Mouse (Mus musculus): ENCODE results near the gene Slc35c2.

The Slc35c2 gene

DNA sequence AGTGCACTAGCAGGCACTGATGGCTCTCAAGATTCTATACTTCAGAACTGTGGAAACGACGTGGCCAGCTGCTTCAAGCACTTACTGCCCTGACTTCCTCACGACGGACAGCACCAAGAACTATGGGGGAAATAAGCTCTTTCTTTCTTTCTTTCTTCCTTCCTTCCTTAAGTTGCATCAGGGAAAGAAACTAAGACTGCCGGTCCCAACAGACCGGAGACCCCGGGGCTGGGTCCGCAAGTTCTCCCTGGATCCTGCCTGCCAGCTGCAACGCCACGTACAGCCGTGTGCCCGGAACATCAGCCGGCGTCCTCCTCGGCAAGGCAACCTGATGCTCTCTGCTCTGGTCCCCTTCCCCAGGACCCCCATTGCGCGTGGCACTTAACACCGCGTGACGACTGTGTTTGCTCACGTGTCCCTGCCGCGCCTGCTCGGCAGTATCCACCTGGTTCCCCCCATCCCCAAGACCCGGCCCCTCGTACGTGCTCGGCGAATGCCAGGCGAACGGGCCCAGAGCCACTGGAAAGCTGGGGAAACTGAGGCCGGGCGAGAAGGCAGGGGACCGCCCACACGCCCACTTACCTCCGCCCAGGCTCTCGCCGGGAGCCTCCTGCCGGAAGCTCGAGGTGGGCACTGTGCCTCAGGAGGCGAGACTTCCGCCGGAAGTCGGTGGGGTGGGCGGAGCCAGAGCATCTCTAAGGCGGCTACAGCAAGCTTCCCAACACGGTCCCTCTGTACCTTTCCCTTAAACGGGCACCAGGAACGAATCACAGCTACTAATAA, at the start of gene Slc35c2:
TSS of gene Slc35c2 (minus strand) at position 668 of the 783 bp plus-strand sequence.
- DNase-seq, result peak; percentile 97 to 98

DNA sequence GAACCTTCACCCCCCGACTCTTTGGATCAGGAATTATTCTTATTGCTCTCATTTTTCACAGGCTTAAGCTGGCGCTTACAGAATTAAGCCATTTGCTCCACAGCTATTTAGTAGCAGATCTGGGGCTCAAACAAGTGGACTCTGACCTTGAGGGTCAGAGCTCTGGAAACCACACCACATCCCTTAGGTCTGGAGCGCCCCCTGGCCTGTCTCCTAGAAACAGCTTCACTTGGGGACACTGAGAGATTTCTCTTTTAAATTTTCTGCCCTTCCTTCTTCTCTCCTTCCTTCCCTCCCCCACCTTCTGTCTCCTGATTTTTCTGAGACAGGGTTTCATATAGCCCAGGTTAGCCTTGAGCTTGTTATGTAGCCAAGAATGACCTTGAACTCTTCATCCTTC, 49.5 kb upstream of the Slc35c2 start:
- peak; percentile 83 to 84 for DNase-seq

DNA sequence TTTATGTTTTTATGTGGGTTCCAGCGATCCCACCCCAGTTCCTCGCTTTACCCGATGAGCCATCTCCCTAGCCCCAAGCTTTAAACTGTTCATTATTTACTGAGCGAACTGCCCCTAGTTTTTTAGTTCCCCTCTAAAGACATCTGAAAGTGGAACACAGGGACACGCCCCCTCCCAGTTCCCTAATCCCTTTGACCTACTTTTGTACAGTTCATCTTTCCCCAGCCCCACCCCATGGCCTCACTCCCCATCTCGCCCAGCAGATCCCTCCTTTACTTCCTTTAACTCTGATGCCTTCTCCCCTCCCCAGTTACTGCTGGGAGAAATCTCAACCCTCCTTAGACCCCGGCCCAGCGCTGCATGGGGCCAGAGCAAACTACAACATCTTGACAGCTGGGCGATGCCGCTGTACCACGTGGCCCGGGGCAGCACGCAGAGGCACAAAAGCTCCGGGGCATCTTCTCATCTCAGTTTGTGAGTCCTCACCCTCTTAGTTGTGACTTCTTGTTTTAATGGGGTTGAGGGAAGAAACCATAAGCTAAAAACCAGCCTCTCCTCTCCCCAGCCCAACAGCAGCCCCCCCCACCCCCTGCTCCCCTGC, 45.0 kb upstream of the Slc35c2 start:
- DNase-seq, result no peak

DNA sequence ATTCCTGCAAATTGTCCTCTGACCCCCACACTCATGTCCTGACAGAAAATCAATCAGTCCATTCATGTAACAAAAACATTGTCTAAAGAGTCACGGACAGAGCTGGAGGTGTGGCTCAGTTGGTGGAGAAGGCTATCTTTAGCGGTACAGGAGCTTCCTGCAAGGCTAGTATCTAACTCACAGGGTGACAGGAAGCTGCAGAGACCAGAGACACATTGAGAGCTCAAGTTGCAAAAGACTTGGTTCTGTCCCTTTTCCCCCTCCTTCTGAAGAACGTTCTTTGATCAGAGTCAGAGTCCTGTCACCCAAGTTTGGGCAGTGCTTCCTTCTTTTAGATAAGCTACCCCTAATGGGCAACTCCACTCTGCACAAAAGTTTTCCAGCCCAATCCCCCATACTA, 42.0 kb upstream of the Slc35c2 start:
- no peak for DNase-seq

DNA sequence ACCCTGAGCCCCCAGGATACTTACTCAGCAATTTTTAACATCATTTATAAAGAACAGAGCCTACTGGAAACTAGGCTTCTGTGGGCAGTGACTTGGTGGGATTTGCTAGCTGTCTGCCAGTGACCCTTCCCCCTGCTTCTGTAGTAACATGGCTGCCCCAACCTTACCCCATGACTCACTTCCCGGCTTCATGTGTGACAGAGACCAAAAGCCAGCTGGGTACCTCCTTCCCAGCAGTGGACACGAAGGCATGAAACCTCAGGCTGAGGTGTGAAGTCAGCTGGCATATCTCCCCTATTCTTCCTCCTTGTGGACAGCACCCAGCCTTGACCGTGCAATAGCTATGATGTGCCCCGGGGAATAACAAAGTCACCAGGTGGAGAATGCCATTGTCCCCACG, 41.1 kb upstream of the Slc35c2 start:
- DNase-seq, result no peak

DNA sequence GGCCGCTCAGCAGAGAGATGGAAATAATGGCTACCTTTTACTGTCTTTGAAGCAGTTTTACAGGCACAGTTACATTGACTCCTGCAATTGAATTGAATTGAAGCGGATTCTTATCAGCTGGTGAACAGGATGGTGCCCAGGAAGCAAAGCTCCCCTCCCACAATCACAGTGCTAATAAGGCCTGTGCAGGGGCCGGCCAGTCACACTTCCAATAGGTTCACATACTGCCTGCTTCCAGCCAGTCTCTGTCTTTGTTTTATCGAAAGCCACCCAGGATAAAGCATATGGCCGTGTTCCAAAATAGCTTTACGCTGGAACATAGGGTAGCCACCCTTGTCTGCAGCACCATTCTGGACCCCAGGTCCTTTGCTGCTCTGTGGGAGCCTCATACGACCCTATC, 39.7 kb upstream of the Slc35c2 start:
- peak in 1 of 2 experiments; percentile 42 for DNase-seq

DNA sequence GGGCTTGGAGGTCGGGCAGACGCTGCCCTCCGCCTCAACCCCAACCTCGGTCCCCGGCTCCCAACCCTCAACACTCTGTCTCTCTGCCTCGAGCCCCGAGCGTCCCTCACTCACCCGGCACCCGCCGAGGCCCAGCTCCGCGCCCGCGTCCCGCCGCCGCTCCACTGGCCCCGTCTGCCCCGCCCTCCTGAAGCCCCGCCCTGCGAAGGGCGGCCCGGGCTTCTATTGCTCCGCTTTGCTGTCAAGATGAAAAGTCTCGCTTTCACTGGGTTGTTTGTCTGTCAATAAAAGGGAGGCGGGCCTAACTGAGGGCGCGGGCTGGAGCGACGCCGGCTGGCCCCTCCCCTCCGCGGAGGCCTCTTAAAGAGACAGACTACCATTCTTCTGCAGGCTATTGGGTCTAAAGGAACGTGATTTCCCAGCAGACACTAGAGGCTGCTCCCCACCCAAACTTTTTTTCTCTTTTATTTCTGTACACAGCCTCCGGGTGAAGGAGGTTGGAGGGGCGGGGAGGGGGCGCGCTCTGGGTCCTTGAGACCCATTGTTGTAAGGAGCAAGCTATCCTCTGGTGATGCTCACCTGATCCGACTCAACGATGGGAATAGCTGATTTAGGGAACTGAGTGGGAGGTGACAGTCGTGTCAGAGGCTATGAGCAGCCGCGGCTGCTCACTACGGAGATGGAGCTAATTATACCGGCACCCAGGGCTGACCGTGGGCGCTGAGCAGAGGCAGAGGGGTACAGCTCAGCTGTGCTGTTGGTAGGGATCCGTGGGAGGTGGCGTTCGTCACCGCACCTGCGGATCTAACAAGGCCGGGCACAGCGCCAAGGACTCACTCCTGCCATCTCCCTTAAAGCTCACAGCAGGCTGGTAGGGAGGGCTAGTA, 38.9 kb upstream of the Slc35c2 start, which contains the start of gene Elmo2:
TSS of gene Elmo2 (minus strand) at position 176 of the 887 bp plus-strand sequence.
- peak; percentile 98 to 99 for DNase-seq

DNA sequence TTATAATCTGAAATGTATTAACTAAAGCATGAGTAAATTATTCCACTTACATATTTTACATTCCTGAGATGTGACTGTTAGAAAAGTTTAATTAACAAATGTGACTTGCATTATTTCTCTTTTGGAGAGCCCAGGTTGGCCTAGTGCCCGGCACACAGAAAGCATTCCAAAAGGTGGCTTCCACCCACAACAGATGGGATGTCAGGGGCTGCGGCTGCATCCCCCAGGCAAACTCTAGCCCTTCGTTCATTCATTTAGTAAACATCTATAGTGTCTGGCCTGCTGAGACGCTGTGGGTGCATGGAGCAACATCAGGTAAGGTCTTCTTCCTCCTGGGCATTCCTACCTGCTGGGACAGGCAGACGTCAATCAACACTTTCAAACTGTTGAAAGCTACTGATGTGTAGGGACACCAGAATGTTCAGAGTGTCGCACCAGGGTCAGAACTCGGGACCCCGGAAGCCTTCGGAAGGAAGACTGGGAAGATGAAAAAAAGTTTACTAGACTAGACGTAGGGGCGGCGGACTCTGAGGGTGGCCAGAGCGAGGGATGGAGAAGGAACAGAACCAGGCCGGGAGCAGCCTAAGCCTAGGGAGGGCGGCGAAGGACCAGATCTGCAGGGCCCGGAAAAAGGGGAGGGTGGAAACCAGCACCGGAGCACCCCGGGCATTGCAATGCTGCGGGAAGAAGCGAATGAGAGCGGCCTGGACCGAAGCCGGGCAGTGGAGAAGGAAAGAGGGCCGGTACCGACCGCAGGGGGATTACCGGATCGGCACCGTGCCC, 38.0 kb upstream of the Slc35c2 start:
- peak; percentile 79 to 83 for DNase-seq

DNA sequence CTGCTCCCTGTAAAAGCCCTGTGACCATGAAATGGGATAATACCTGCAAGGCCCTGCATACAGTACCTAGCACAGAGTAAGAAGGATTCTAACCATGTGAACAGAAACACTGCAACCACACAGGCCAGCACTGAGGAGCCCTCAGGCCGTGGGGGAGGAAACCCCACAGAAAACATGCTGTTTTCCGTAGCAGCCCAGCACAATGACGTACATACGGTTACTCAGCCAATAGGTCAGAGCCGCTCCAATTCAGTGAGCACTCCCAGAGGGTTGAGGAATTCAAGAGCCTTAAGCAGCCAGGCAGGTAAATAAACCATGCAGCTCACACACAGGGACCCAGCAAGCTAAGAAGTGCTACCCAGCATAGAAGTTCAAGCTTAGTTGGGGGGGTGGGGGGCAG, 36.3 kb upstream of the Slc35c2 start:
- DNase-seq, result peak in 1 of 2 experiments; percentile 36

DNA sequence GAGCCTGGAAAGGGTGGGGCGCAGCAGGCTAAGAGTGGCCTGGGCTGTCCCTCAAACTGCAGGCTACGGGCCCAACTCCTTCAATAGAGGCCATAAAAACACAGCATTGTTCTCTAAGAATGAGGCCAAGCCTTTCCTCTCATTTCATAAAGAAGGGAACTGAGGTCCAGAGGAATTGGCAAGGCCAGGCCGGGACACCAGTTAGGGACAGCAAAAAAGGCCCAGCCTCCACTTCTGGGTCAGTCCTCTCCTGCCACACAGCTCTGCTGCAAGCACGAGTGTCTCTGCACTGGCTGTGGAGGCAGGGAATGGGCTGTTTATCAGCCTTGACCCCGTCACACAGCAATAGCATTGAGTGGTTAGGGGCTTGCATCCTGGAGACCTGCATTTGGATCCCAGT, 35.8 kb upstream of the Slc35c2 start:
- no peak for DNase-seq

DNA sequence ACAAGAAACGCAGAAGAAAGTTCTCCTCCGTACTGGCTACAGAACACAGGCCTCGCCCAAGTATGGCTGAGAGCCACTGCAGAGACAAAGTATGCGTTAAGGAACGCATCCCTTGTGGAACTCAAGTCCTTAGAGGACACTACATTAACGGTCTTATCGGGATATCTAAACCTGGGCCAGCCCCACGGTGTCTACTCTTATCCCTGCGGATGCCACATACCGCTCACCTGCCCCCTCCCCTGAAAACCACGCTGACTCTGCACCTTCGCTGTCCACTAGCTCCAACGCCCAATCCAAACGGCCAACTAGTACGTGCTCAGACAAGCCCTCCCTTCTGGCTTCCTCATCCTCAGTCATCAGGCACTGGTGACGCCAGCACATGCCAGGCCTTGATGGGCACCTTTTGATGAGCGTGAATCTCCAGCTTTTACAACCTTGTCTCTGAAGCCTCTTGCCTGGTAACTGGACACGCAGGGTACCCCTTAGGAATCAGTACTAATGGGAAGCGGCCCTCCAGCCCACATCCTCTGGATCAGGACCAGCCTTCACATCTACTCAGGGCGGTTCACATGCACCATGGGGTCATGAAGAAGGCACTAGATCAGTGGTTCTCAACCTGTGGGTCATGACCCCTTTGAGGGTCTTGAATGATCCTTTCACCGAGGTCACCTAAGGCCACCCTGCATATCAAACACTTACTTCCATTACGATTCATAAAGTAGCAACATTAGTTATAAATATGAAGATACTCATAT, 34.5 kb upstream of the Slc35c2 start:
- DNase-seq, result peak in 1 of 2 experiments; percentile 16

DNA sequence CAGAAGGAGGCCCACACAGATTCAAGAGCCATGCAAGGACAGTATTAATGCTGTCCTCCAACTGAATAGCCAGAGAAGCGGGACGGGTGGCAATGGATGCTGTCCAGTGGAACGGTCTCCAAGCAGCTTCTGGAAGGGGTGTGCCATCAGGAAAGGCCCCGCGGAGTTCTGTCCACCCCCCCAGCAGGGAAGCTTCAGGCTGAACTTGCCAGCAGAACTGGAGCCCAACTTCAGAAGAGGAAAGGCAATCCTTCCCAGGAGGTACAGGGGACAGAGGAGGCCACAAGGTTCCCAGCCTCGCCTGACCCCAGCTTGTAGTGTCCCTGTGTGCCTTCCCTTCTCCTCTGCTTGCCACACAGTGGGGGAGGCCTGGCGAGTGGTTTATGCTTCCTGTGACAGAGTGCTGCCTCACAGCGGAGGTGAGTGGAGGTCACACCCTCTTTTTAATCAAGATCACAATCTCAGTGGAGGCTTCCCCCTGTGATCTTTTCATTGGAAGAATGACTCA, 33.8 kb upstream of the Slc35c2 start:
- peak; percentile 50 to 69 for DNase-seq

DNA sequence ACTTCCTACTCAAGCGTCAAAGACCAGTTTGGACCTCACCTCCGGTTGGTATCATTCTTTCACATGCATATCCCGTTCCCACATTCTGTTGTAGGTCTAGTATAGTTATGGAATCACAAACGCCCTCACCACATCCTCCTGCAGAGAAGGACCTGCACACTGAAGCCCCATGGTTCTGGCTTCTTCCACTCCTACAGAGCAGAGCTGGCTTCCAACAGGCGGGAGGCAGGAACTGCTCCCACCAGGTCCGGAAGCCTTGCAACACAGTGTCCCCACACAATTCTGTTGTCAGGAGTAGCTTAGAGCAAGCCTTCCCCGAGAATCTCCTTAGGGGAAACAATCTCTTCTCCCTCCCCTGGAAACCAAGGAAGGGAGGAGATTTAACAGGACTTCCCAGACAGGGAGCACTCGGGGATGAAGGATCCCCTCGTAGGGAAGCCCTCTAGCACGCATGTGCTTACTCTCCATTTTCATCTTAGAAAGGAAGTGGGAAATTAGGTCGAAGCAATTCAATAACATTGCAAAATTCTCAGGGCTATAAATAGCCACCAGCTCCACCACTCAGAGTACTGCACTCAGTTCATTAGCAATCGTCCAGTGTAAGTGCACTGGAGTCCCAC, 33.0 kb upstream of the Slc35c2 start:
- DNase-seq, result peak in 1 of 2 experiments; percentile 34

DNA sequence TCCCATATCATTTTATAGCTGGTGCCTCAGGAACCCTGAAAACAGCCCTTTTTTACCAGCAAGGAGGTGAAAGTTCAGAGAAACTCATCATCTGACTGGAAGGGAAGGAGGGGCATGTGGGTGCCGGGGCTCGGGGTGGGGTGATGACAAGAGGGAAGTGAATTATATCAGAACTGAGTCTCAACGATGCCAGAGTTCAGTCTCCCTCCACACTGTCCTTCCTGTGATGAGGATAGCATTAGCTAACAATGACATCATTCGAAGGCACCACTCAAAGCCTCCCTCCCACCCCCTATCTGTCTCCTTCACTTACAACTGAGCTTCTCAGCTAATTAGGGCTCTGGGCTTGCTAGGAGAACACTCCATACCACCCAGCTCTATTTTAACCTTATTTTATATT, 31.8 kb upstream of the Slc35c2 start:
- DNase-seq, result no peak

DNA sequence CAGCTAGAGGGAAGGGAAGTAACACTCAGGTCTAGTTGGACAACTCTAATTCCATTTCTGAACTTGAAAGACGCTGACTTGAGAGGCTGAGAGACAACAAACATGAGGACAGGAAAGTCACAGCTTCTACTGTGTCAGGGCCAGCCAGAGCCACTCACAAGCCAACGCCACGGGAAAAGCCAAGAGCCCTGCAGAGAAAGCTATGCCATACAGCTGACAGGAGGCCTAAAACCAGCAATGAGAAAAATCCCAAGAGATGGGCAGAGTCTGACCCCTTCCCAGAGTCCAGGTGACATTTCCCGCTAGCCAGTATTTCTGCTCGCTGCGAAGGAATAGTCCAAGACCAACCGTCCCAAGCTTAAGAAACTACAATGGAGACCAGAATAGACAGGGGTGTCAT, 31.3 kb upstream of the Slc35c2 start:
- DNase-seq, result peak in 1 of 2 experiments; percentile 43

DNA sequence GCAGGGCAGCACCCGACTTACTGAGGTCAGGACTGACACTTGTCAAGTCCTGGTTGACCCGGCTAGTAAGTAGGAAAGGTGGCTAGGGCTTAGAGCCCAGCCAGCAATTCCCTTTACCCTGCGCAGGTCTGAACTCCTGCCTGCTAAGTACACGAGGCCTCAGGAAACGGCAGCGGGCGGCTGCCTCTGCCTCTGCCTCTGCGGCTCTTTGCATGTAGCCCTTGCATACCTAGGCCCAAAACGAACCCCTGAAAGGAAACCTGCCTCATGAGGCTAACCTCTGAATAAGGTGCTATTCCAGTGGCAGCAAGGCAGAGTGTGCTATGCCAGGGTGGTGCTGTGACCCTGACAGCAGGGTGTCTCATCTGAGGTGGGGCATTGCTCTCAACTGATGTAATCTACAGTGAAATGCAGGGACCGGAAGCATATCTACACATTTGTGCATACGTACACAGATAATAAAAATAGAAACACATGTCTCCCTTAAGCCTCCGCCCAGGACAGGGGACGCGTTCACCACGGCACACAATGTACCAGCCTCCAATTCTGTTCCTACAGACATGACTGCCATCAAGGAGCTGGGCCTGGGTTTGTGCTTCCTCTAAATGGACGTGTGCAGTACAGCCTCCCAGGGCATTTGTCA, 30.1 kb upstream of the Slc35c2 start:
- peak in 1 of 2 experiments; percentile 21 for DNase-seq

DNA sequence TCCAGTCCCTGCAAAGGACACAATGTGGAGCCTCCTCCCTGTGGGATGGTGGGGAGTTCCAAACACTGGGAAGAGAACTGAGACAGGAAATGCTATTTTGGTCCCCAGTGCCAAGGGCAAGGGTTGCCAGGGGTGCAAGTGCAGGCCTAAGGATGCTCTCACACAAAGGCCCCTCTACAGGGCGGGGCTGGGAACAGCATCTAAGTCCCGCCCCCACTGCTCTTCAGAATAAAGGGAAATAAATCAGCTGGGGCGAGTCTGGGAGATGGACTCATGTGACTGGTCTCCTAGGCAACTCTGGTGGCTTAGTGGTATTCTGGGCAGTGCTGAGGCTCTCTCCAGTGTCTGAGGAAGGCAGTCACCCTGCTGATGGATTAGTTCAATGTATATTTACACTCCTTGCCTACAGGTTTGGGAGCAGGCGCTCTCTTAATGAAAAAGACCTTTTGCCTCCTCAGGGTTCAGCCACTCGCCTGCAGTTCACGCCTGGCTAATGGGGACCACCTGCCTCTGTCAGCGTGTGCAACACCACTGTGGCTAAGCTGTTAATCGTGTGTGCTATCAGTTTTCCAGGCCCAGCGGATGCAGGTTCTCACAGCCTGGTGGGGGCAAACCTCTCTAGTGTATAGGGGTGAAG, 29.3 kb upstream of the Slc35c2 start:
- peak; percentile 61 to 67 for DNase-seq

DNA sequence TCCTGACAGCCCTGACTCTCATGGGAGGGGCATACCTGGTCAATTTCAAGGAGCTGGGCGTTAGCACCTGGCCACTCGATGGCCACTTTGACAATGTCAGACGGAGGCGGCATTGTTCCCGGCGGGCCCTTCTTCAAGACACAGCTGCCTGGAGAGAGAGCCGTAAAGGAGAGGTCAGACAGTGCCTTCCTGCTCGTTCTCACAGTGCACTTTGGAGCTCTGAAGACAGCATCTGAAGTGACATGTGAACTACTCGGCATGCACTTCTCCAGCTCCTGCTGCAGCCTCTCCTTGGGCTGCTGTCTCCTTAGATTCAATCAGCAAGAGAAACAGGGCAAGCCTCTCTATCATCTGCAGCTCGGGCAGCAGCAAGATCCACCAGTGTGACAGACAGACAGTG, 28.5 kb upstream of the Slc35c2 start:
- DNase-seq, result peak in 1 of 2 experiments; percentile 34

DNA sequence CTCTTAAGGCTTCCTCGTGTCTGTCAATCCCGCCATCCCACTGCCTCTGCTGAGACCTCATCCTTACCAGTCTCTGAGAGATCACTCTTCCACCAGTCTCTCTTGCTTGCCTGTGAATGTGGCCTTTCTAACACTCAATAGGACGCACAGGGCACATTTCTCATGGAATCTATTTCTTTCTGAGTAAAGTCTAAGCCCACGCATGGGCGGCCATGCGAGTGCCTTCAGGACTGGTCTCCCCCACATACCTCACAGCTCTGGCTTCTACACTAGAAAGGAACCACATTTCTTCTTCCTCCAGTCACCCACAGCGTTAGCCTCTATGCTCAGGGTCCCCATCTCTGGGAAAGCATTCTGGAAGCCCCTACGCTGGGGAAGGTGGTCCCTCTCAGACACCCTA, 26.5 kb upstream of the Slc35c2 start:
- no peak for DNase-seq

DNA sequence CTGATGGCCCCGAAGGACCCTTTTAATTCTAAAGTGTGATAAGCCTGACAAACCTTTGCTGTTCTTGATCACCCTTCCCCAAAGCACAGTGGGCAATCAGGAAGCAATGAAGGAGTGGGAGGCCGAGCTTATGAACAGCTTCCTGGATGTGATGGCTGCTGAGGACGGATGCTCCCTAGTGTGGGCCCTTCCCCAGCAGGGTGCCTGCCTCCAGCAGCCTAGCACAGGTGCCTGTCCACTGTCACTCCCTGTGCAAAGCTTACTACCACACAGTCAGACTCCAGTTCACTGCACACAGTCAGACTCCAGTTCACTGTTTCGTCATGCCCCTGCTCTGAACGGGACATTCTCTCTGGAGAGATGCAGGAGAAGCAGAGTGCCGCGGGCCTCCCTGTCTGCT, 24.7 kb upstream of the Slc35c2 start:
- peak; percentile 47 to 48 for DNase-seq

Data from cerebellum, postnatal 10 days (tissue).